Mouse (Mus musculus) layer of hippocampus, postnatal 10 days (tissue): ENCODE measurements at regions not wholly inside any gene's neighbourhood (a gene's known extent, or its start where the extent isn't known, plus 50 kb on each side); places are given as distances from the start of the nearest gene placed in this dataset.
"Not testable (repeated sequence)": the region's sequence is repeated elsewhere in the genome, so short reads cannot be mapped to it uniquely, and the experiment has no call there.

Experiments
- DNase-seq, 2 experiments: peaks; one replicate each; pipeline ENCODE4 v3.0.0; 2021; ENCODE audit warnings: low spot score in 2 of 2

DNA sequence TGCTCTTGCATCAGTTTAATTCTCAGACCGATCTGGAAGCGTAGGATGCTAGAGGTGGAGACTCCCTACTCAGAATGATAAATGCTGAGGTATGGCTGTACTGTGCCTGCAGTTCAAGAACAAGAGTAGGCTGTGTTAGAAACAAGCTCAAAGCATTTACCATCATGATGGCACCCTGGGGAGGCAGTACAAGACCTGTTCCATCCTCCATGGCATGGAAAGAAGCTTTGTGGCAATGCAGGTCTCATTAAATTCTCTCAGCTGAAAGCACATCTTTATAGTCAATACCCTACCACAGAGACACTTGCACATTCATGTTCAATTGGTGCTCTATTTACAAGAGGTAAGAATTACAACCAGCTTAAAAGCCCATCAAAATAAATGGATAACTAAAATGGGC lies 209.5 kb downstream of the Tbl1xr1 start:
- no peak for DNase-seq

DNA sequence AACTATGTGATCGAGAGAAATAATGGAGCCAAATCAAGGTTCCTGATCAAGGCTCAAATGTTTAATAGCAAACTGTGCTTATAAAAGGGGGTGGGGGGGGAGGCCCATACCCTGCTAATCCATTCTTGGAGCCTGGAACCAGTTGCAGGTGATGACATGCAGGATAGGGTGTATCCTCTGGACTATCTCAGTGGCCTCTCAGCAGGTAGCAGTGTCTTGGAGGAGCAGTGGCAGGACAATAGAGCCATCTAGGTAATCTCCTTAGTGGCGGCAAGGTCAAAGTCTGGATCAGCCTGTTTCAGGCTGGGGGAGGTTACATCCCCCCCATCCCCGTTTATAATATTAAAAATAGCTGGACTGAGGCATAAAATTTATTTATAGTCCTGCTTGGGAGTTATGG lies 217.0 kb downstream of the Tbl1xr1 start:
- no peak for DNase-seq

DNA sequence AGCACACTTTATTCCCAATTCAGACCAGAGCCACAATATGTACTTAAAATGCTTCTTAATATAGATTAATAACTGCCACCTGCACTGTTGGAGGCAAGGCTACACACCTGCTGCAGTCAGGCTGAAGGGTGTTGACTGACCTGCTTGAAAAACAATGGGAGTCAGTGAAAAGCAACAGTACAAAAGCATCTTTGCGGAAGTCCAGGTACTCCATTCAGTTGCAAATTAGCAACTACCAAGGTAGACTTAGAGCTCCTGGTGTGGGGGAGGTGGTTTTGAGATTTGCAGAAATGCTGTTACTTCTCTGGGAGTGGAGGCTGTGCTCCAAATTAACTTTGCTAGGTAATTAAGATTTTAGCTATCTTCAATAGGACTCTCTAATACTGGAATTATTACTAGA lies 217.6 kb downstream of the Tbl1xr1 start:
- not testable (repeated sequence) for DNase-seq

DNA sequence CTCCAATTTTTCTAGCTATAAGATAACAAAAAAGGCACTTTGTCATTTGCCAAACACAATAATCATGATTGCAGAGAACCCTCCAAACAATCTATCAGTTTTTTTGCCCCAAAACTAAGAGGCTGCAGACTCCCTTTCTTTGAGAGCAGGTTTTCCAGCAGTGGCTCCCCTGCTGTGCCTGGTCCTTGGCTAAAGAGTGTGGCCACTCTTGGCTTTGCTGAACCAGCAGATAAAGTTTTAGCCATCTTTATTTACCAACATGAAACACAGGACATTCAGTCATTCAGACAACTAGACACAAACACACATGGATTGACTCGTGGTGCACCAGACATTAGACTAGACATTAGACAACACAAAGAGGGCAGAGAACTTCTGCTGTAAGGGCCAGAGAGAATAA lies 220.5 kb downstream of the Tbl1xr1 start:
- DNase-seq = not testable (repeated sequence)

- DNase-seq = not testable (repeated sequence)
Observed at GRCm38 (mm10) chr3:22297831-22298230, 221.4 kb downstream of the Tbl1xr1 start.

GRCm38 (mm10) chr3:22300553-22300952 lies 224.1 kb downstream of the Tbl1xr1 start:
- DNase-seq = no peak

- no peak for DNase-seq
Observed at GRCm38 (mm10) chr3:22301991-22302517, 225.6 kb downstream of the Tbl1xr1 start.

DNA sequence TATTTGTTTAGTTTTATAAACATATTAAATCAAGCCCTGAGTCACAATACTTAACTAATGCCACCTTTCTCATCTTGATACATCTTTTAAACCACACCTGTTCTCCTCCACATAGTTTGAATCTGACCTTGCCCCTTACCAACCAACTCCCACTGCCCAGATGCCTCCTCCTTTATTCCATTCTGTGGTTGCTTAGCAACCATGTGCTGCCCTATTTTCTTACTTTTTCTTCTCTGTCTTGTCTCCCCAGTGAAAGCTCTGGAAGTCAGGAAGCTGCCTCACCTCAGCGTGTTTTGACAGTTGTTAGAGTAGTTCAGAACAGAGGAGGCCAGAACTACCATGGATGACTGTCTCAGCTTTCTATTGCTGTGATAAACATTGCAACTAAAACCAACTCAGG lies 227.7 kb downstream of the Tbl1xr1 start:
- DNase-seq = no peak

GRCm38 (mm10) chr3:22306624-22307023 lies 230.2 kb downstream of the Tbl1xr1 start:
- no peak for DNase-seq

GRCm38 (mm10) chr3:22308962-22309361 lies 232.5 kb downstream of the Tbl1xr1 start:
- DNase-seq = peak; percentile 84 to 88

DNA sequence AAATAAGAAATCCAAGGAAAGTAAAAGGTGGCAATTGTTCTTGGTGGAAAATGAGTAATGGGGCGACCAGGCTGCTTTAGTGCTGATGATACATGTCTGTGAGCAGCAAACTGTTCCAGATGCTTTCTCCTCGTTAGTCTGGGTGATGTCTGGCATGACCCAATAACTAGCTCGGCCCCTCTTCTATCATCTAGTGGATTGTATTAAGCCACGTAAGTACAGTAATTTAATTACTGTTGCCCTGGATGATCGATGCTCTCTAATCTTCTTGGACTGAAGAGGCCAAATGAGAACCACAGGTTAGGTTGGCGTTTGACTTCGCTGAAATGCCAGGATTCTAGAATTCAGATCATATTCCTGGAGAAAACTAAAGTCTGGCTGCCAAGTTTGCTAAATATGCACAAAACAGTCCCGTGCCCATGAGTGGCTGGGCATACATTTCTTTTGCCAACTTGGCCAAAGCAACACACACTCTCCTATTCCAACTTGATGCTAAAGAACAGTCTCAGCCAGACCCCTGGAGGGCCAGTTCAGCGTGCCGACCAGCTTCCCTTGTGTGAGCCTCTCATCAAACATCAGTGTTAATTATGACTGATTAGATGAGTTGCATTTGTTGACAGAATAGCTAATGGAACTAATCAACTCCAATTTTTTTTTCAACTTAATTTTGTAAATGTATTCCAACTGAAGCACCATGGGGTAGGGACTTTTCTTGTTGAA lies 240.2 kb downstream of the Tbl1xr1 start:
- DNase-seq = no peak

GRCm38 (mm10) chr3:22320425-22320824 lies 244.0 kb downstream of the Tbl1xr1 start:
- not testable (repeated sequence) for DNase-seq

GRCm38 (mm10) chr3:22331240-22331639 lies 254.8 kb downstream of the Tbl1xr1 start:
- no peak for DNase-seq
